Mouse (Mus musculus) neural tube, embryonic 13.5 days (tissue): ENCODE data around the gene Aff3. TPM values are rescaled to one million over a fixed set of nuclear protein-coding genes. Genes with fewer than 3 reads are reported as not detected.

Experiments used
- polyA plus RNA-seq: library from polyadenylated mRNA; unstranded; fragments of >200 nt; fragmentation: Nextera tagmentation; extraction: Ambion mirVana; gene quantifications from 2 replicates; pipeline ENCODE4 v1.2.1, GENCODE M21; 2015

Aff3 gene
- polyA plus RNA-seq, 1 experiment from 2014 or later, result 32.1 TPM

Other genes starting within 250 kb of the Aff3 start
- gene Lonrf2, start 171.8 kb upstream of the Aff3 start, polyA plus RNA-seq, result 13.8 and 14.5 TPM in 2 replicates
- gene Chst10, start 233.2 kb upstream of the Aff3 start, polyA plus RNA-seq, result 39.5 and 40.3 TPM in 2 replicates